Mouse (Mus musculus) limb, embryonic 10.5 days (tissue): ENCODE results near the gene Ipmk. TPM values are rescaled to one million over a fixed set of nuclear protein-coding genes. Genes with fewer than 3 reads are reported as not detected.

Experiments used
- DNase-seq: peaks from one replicate; pipeline ENCODE4 v3.0.0-alpha.2; 2017; ENCODE audit warnings: low spot score
- H3K27ac ChIP-seq: fragments of 300-500 bp; sonication (generic); 2 replicates; pipeline ENCODE4 v1.5.1; 2016; ENCODE audit warnings: mild to moderate bottlenecking
- H3K27me3 ChIP-seq: fragments of 300-500 bp; sonication (generic); 2 replicates; pipeline ENCODE4 v1.6.1; 2016; ENCODE audit warnings: low read depth, mild to moderate bottlenecking; ENCODE audit not compliant: poor library complexity, severe bottlenecking
- H3K36me3 ChIP-seq: fragments of 300-500 bp; sonication (generic); 2 replicates; pipeline ENCODE4 v1.6.1; 2016; ENCODE audit warnings: mild to moderate bottlenecking, moderate library complexity
- H3K4me1 ChIP-seq: fragments of 300-500 bp; sonication (generic); 2 replicates; pipeline ENCODE4 v1.6.1; 2016
- H3K4me3 ChIP-seq: fragments of 300-500 bp; sonication (generic); 2 replicates; pipeline ENCODE4 v1.5.1; 2016; ENCODE audit warnings: mild to moderate bottlenecking, moderate library complexity
- H3K9me3 ChIP-seq: fragments of 300-500 bp; sonication (generic); replicated peaks from 2 replicates; pipeline ENCODE4 v1.6.1; 2016; ENCODE audit warnings: mild to moderate bottlenecking
- WGBS: fragments of 180-500 bp; shearing (Covaris S2); methylation state at CpG from one replicate; pipeline ENCODE4 v1.1.7; 2016; 5-methylcytosine and 5-hydroxymethylcytosine counted together
- polyA plus RNA-seq: library from polyadenylated mRNA; unstranded; fragments of >200 nt; fragmentation: Nextera tagmentation; extraction: Ambion mirVana; gene quantifications from 2 replicates; pipeline ENCODE4 v1.2.1, GENCODE M21; 2016

Gene Ipmk
- polyA plus RNA-seq, 1 experiment from 2014 or later, result 19.6 TPM

GRCm38 (mm10) chr10:71384159-71385044 lies 36.8 kb downstream of the Ipmk start:
- Histone ChIP-seq H3K27ac (no peak overlapping the region), H3K27me3 (no peaks in the 10 kb centered on the region), H3K4me1 (no peaks in the 10 kb centered on the region), H3K9me3 (no peaks in the 10 kb centered on the region), H3K36me3 (peaks cover 17% of the 10 kb centered on the region), H3K4me3 (no peak overlapping the region)
- 80% methylated on average over 19 of the region's 19 CpGs for WGBS
- DNase-seq, result no peak

DNA sequence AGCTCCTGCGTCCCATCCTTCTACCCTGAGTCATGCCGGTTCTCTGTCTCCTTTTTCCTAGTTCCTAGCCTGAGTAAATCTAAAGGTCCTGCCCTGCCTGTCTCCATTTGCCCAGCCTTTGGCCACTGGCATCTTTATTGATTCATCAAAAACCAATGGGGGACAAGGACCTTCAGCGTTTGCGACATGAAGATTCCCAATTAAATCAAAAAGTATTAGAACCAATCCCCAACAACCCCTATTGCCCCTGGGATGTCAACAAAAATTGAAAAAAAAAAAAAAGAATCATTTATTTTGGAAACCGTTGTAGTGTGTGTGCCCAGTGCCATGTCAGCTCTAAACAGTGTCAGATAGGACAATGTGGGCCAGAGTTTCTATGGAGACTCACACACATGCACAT lies 41.7 kb downstream of the Ipmk start:
- Histone ChIP-seq H3K4me3 (no peak overlapping the region), H3K36me3 (no peaks in the 10 kb centered on the region), H3K4me1 (no peaks in the 10 kb centered on the region), H3K27ac (no peak overlapping the region), H3K9me3 (no peaks in the 10 kb centered on the region; the same call in 1 of the 2 replicates), H3K27me3 (no peaks in the 10 kb centered on the region)
- DNase-seq, result no peak
- WGBS, result 91% methylated on average over 5 of the region's 5 CpGs

DNA sequence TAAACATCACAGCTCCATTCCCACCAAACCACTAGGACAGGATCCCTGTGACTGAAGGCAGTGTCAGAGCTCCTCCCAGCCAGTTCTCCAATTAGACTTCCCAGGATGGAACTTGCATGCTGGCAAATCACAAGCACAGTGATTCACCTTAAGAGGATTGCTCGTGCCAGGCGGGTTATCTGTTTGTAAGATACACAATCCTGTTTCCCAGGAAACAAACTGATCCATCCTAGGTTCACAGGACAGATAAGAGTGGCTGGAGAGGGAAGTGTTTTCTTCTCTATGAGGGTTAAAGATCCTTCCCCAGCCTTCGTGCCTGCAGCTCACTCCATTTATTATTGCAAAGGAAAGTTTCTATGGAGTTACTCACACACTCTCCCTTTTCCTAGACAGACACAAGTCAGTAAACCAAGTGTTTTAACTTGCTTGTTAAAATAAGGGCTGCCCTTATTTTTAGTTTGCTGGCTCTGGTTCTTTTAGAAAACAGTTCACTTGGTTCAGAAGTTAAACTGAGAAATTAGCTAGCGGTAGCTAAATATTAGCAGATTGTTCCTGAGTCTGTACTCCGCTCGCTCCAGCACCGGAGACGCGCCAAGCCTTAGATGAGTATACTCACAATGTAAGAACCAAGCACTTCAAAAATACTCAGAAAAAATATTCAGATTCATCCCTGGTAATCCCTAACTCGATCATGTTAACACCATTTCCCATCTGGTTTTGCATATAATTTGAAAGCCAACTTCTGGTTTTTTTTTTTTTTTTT lies 51.0 kb downstream of the Ipmk start:
- H3K27ac ChIP-seq, result no peak overlapping the region
- no peaks in the 10 kb centered on the region for H3K9me3 ChIP-seq
- H3K27me3 ChIP-seq, result no peaks in the 10 kb centered on the region
- no peak overlapping the region for H3K4me3 ChIP-seq
- H3K4me1 ChIP-seq, result no peaks in the 10 kb centered on the region
- WGBS, result 82% methylated on average over 10 of the region's 10 CpGs
- H3K36me3 ChIP-seq, result no peaks in the 10 kb centered on the region
- DNase-seq, result no peak

GRCm38 (mm10) chr10:71399399-71399798 lies 51.8 kb downstream of the Ipmk start:
- Histone ChIP-seq H3K27me3 (no peaks in the 10 kb centered on the region), H3K27ac (no peak overlapping the region), H3K4me3 (no peak overlapping the region), H3K36me3 (no peaks in the 10 kb centered on the region), H3K4me1 (no peaks in the 10 kb centered on the region), H3K9me3 (no peaks in the 10 kb centered on the region)
- DNase-seq, result no peak
- 73% methylated on average over 8 of the region's 8 CpGs for WGBS

- H3K27me3 ChIP-seq, result no peaks in the 10 kb centered on the region
- no peak for DNase-seq
- H3K4me3 ChIP-seq, result no peak overlapping the region
- no peaks in the 10 kb centered on the region for H3K36me3 ChIP-seq
- no peak overlapping the region for H3K27ac ChIP-seq
- H3K9me3 ChIP-seq, result no peaks in the 10 kb centered on the region
- no peaks in the 10 kb centered on the region for H3K4me1 ChIP-seq
- 81% methylated on average over 8 of the region's 8 CpGs for WGBS
Measured at GRCm38 (mm10) chr10:71399987-71400386, 52.4 kb downstream of the Ipmk start.

GRCm38 (mm10) chr10:71400818-71401646 lies 53.5 kb downstream of the Ipmk start:
- H3K36me3 ChIP-seq, result no peaks in the 10 kb centered on the region
- no peaks in the 10 kb centered on the region for H3K9me3 ChIP-seq
- no peak overlapping the region for H3K4me3 ChIP-seq
- DNase-seq, result no peak
- 73% methylated on average over 13 of the region's 13 CpGs for WGBS
- no peaks in the 10 kb centered on the region for H3K27me3 ChIP-seq
- no peak overlapping the region for H3K27ac ChIP-seq
- no peaks in the 10 kb centered on the region for H3K4me1 ChIP-seq

GRCm38 (mm10) chr10:71403638-71404037 lies 56.1 kb downstream of the Ipmk start:
- Histone ChIP-seq H3K4me3 (no peak overlapping the region), H3K4me1 (no peaks in the 10 kb centered on the region), H3K27me3 (no peaks in the 10 kb centered on the region), H3K36me3 (no peaks in the 10 kb centered on the region), H3K27ac (no peak overlapping the region), H3K9me3 (no peaks in the 10 kb centered on the region)
- 60% methylated on average over 3 of the region's 3 CpGs for WGBS
- DNase-seq, result no peak

- 86% methylated on average over 5 of the region's 5 CpGs for WGBS
- H3K27me3 ChIP-seq, result no peaks in the 10 kb centered on the region
- no peak for DNase-seq
- no peak overlapping the region for H3K4me3 ChIP-seq
- H3K9me3 ChIP-seq, result no peaks in the 10 kb centered on the region
- no peaks in the 10 kb centered on the region for H3K36me3 ChIP-seq
- H3K4me1 ChIP-seq, result no peaks in the 10 kb centered on the region
- no peak overlapping the region for H3K27ac ChIP-seq
Measured at GRCm38 (mm10) chr10:71405523-71406217, 58.1 kb downstream of the Ipmk start.

DNA sequence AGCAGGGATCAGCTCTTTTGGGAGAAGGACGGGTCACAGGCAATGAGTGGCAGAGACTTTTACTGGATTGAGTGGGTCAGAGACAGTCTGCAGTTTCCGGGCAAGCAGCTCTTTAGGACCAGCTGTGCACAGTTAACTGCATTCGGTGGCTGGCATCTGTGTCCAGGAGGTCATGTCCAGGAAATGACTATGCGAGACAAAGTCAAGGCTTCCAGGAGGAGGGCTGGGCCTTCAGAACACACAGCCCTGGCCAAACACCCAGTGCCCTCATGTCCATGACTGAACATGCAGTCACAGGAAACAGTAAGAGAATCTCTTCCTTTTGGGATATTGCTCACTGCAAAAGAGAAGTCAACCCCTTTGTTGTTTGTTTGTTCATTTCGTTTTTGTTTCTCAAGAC lies 62.4 kb downstream of the Ipmk start:
- no peak overlapping the region for H3K4me3 ChIP-seq
- no peaks in the 10 kb centered on the region for H3K36me3 ChIP-seq
- no peak for DNase-seq
- no peaks in the 10 kb centered on the region for H3K27me3 ChIP-seq
- H3K27ac ChIP-seq, result no peak overlapping the region
- H3K4me1 ChIP-seq, result no peaks in the 10 kb centered on the region
- 76% methylated on average over 5 of the region's 5 CpGs for WGBS
- no peaks in the 10 kb centered on the region for H3K9me3 ChIP-seq

DNA sequence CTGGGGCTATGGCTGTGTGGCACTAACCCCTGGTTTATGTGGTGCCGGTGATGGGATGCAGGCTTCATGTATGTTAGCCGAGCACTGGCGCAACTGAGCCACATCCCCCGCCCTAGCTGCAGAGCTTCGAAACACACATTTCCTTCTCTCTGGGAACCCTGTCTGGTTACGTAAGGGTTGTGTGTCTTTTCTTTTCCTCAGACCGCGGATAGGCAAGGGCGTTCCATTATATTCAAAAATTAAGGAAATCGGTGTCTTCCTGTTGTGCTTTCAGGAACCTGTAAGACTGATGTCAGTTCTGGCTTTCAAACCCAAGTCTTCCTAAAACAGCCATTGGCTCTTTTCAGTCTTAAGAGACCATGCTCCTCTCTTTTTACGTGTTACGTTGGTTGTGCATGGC lies 65.8 kb downstream of the Ipmk start:
- no peak for DNase-seq
- H3K36me3 ChIP-seq, result no peaks in the 10 kb centered on the region
- WGBS, result 83% methylated on average over 12 of the region's 12 CpGs
- H3K27ac ChIP-seq, result no peak overlapping the region
- H3K9me3 ChIP-seq, result no peaks in the 10 kb centered on the region
- H3K27me3 ChIP-seq, result no peaks in the 10 kb centered on the region
- no peaks in the 10 kb centered on the region for H3K4me1 ChIP-seq
- no peak overlapping the region for H3K4me3 ChIP-seq

GRCm38 (mm10) chr10:71421531-71421930 lies 74.0 kb downstream of the Ipmk start:
- Histone ChIP-seq H3K4me1 (no peaks in the 10 kb centered on the region), H3K9me3 (no peaks in the 10 kb centered on the region), H3K27me3 (no peaks in the 10 kb centered on the region), H3K27ac (no peak overlapping the region), H3K4me3 (no peak overlapping the region), H3K36me3 (no peaks in the 10 kb centered on the region)
- 58% methylated on average over 5 of the region's 5 CpGs for WGBS
- DNase-seq, result no peak
